Mouse (Mus musculus) right cerebral cortex, adult 18-20 months (tissue): ENCODE data around the gene Fshr.
"Not testable (repeated sequence)": the region's sequence is repeated elsewhere in the genome, so short reads cannot be mapped to it uniquely, and the experiment has no call there.

Experiments
- DNase-seq: peaks from one replicate; pipeline ENCODE4 v3.0.0; 2022; ENCODE audit warnings: mixed read lengths

Fshr gene

DNA sequence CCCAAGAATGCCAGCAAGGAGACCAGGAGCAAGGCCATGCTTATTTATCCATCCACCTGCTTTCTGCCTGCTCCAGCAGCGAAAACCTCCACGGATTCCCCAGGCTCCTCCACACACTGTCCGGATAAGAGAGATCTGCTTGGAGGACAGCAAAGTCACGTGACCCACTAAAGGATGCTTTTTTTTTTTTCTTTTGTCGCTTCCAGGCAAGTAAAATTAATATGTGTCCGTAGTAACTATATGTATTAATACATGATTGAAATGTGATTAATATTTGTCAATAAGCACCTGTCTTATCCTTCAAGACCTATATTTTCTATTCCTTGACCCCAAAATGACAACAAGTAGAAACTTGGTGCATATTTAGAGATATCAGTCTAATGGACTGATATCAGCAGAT lies at the start of gene Fshr:
TSS of gene Fshr (minus strand) at position 101 of the 400 bp plus-strand sequence.
- no peak for DNase-seq

DNA sequence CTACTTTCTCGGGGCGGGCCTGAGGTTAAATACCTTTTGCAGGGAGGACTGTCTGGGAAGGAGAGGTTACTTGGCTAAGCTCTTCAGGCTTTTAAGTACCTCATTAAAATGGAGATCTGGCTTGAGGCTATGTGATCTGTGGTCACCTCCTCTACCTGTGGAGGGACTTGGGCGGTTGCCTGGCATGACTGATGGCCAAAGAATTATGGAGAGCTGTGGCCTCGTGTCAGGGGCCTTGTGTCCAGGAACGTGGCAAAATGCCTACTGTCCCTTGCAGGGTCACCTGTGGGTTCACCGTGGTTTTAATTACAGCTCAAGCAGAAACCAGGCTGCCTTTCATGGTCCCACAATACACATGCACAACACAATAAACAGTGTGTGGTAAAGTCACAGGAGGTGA lies 1.7 kb upstream of the Fshr start:
- DNase-seq = no peak

DNA sequence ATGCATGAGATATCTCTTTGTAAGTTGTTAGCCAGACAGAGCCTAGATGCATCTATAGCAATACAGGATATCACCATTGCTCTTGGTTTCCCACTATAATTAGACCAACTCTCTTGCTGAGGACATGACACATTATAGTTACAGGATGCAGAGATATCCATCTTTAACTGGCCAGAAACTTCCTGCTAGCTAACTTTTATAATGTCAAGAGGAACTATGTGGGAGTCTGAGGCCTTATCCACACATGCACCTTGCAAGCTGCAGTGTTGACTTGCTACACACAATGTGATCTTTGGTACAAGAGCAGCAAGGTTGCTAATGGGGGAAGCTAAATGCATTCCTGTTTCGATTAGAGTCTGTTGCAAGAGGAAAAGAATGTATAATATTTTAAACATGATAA lies 26.9 kb downstream of the Fshr start:
- no peak for DNase-seq

DNA sequence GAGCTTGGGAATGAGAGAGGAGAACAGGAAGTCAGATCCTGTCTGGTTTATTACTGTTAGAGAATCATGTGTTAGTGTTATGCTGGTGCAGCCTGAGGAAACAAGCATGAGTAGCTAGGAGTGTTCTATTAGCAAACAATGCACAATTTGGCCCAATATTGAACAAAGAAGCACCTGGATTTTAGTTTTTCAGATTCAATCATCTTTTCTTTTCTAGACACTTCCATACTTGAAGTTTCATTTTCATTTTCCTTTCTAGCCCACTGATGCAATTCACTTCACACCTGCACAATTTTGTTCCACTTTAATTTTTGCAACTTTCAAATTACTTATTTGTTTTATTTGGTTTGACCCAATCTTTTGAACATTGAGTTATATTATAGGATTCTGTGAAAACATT lies 35.7 kb downstream of the Fshr start:
- DNase-seq = no peak

DNA sequence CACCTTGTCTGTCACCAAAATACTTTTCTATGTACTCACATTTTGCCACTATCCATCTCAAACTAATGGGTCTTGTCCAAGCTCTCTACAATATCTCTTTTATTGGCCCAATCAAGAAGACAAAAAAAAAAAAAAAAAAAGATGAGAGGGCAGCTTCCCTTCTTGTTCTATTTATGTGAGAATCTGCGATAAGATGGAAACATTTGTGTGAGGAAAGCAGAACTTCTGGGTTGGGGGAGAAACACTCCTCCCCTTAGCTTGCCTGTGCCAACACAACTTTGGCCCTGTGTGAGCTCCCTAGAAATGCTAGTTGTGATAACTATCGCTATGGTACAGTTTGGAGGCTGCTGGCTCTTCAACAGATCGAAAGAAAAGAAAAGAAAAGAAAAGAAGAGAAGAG lies 38.0 kb downstream of the Fshr start:
- no peak for DNase-seq

DNA sequence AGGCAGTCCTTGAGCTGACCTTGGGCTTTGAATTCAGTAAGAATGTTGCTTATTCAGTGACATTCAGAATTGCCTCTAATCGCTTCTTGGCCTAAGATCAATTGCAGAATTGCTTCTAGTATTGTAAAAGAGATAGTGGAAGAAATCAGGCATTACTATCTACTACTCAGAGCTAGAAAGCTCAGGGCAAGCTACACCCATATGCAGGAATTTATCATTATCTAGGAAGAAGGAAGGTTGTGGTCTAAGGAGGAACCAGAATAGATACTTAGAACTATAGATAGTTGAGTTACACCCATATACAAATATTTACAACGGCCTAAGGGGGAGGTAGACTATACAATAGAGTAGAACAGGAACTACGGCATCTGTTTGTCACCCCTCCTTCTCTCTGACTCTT lies 41.1 kb downstream of the Fshr start:
- not testable (repeated sequence) for DNase-seq

DNA sequence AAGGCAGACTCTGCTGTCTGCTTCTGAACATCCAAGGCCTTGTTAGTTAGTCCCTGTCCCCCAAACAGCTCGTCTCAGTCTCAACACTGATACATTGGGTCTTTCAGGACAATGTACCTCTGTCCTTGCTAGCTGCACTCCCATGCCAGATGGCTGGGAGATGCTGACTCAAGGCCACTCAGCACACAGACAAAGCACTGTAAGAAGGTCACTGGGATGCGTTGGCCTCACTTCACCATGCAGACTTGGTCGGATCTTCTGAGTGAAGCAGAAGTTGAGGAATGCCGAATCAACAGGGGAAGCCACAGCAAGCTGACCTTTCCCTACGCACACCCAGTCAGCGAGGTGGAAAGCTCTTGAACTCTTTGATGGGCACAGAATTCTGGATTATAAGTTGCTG lies 55.7 kb downstream of the Fshr start:
- no peak for DNase-seq

DNA sequence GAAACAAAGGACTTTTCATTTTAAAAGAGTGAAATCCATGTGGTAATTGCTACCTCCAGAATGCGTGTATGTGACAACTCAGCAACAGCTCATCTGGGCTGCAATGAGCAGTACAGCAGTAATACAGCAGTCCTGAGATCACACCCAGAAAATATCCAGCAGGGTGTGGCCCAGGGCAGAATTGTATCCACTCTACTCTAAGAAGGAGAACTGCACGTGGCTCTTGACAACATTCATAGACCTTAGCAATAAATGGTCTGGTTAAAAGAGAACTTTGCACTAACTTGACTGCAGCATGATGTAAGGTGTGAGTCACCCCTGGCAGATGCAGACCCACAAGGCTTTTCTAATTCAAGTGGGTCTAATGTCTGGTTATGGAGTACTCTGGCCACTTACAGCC lies 80.5 kb downstream of the Fshr start:
- DNase-seq = no peak

DNA sequence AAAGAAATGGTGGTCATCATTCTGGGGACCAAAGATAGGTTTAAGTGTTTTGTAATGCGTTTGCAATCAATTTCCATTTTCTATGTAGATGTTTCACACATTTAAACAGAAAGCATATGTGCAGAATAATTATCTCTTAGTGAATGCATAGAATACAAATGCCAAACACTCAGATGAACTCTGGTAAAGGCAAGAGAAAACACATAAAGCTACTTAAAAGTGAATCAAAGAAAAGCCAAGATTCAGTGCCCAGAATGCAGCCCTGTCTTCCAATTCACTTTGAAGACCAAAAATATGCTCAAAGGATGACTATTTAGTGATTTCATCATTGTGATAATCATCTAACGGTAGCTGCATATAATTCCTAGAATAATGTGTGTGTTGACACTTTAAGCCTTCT lies 81.2 kb downstream of the Fshr start:
- DNase-seq = no peak

DNA sequence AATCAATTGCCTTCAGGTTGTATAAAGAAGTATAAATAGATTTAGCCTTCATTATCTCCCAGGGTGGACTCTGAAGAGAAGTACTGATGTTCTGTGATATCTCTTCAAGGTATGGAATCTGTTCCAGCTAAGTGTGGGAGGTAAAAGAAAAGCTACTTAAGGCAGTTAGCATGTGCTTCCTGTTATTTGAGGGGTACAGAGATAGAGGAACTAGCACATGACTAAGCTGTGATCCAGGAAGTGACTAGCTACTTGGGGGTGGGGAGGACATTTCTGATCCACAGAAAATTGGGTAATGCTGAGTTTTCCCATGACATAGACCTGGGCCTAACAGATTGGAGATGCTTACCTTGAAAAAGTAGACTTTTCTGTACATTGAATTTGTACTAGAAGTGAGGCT lies 86.5 kb downstream of the Fshr start:
- no peak for DNase-seq

DNA sequence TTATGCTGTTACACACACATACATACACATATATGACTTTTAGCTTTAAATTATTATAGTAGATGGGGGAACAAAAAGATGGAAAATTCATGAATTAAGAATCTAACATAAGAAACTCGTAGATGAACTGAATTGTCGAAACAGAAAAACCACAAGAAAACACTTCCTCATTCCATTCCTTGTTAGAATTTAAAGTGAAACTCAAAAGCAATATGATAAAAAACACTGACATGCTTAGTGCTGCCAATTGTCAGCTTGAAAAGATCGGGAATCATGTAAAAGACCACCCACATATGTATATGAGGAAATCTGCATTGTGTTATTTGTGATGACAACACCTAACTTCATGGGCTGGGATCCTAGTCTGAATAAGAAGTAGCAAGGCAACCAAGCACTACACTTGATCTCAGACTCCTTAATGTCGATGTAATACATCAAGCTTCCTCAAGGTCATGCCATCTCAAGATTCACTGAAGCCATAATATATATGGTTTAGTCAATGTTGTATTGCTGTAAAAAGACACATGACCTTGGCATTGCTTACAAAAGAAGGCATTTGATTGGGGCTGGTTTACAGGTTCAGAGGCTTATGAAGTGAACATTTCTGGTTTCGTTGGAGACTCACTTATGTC lies 99.6 kb downstream of the Fshr start:
- no peak for DNase-seq

DNA sequence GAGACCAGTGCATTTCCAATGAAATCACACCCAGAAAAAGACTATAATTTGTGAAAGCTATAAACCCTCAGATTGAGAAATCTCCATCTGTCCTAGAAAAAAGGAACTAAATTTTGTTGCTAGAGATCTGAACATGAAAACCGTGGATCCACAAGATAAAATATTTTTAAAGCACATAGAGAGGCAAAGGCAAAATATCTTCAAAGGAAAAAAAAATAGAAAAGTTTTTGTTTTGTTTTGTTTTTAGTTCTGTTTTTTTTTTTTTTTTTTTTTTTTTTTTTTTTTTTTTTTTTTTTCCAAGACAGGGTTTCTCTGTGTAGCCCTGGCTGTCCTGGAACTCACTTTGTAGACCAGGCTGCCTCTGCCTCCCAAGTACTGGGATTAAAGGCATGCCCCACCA lies 100.7 kb downstream of the Fshr start:
- not testable (repeated sequence) for DNase-seq

DNA sequence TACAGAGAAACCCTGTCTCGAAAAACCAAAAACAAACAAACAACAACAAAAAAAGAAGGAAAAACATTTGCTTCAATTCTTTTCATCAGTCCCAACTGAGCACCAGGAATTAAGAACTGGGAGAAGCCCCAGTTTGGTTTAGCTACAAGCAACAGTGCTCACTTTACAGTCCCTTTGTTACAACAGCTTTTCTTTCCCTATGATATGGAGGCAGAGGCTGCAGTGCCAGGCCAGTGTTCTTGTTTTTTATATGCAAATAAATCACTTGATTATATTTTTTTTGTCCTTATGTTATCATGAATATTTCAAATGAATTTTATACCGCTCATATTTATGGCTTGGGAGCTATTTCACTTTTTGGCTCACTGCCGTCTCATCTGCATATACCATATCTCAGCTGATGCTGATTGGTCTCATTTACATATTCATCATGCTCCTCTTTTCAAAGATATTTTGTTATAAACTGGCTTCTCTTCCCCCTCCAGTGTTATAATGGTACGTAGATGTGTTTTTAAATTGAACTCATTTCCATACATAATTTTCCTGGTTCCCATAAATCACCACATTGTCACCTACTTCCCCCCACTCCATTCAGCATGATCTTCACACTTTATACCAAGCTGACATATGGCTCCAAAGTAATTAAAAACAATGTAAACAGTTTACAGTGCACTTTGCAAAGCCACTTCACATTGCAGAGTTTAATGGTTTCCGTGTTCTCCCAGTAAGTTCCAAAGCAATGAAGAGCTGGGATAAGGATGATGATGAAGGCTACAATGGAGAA lies 110.6 kb downstream of the Fshr start:
- no peak for DNase-seq

DNA sequence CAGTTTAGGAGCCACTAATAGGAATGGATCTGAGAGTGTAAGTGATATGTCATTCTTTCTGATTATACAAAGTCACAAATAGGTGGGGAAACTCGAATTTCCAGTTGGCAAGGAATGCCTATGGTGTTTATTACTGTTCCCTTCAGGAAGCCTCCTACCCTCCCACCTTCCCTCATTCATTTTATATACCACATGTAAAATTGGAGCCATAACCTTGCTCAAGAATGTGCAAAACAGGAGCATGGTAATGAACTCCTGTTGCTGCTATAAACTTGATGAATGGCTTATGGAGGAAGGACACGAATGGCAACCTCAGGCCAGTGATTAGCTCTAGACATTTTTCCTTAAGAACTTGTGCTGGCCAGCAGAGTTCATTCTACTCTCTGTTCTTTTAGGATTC lies 117.6 kb downstream of the Fshr start:
- no peak for DNase-seq

DNA sequence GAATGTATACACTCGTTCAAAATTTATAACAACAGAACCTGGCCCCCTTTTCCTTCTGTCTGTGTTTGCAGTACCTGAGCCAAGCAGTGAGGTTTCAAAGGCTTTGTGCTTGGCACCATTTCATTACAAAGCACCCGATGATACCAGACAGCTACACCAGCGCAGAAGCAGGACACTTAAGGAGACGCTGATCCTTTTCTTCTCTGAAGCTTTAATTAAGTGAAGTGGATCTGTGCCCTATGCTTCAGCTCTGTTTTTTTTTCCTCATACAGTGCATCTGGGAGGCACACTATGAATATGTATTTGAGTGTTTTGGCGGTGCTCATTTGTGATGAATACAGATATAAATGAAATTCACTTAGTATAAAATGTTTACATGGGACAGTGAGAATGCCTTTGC lies 120.8 kb downstream of the Fshr start:
- DNase-seq = no peak

DNA sequence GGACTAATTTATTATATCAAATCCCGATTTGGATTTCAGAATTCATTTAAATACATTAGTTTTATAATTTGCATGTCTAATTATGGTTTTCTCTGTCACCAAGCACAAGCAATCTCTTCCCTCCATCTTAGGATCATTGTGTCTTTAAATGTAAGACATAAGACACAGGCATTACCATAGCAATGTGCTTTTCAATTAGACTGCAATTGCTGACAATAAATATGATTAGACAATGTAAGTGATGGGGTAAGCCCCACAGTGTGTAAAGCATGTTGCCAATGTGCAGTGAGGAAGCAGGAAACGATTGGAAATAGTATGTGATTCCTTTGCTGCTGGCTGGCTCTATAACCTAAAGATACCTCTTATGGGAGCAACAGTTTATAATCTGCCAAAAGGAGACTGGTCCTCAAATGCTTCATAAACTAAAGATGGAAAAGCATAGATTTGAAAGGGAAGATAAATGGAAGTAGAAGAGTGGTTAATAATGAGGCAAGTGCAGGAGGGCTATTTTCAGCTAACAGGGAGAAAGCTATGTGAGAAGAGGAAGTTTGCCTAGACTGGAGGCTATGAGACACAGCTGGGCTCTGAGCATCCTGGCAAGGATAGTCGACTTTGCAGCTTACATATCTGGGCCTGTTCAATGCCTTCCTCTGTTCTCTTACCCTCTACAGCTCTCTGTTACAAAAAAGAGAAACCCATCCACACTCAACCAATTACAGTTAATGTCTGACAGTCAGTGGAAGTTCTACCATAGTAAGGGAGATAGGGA lies 136.0 kb downstream of the Fshr start:
- DNase-seq = no peak

DNA sequence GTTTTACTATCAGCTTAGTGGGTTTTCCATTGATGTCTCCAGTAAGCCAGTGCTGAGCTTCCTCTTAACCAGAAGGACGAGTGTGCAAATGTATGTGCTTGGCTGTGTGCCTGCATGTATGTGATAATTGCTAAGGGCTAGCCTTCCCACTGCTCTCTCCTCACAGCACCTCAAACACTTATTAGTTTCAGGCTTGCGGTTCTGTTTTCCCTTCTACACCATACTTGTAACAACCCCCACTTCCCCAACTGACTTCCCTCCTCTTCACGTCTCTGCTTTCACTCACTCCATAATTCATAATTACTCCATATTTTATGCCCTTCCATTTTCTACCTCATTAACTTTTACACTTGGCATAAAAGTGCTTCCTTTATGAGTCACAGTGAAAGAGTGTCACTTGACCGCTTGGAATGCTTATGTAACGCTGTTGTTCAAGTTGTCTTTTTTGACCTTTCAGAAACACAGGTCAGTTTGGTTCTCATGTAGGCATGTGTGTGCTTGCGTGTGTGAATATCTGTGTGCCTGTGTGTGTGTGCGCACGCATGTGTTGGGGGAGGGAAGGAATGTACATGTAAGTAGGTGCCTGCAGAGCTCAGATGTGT lies 138.0 kb downstream of the Fshr start:
- no peak for DNase-seq

DNA sequence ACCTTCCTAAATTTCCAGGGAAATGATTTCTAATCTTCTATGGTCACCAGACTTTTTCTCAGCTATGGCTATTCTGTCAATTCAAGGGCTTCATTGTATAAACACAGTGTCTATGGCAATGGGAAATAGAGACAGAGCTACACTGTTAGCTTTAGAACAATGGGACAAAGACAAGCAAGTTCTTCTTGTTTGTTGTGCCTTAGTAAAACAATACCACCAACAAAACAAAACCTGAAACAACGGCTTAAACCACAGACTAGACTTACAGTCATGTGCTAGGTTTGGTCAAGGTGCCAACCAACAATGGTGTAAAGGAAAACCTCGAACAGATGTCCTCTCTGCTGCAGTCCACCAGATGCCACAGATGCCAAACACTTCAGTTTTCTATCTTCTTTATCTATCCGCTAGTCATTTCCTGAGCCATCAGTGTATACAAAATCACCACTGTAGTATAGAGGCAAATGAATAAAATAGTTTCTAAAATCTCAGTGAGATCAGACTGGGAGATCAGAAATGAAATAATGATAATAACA lies 149.4 kb downstream of the Fshr start:
- no peak for DNase-seq

DNA sequence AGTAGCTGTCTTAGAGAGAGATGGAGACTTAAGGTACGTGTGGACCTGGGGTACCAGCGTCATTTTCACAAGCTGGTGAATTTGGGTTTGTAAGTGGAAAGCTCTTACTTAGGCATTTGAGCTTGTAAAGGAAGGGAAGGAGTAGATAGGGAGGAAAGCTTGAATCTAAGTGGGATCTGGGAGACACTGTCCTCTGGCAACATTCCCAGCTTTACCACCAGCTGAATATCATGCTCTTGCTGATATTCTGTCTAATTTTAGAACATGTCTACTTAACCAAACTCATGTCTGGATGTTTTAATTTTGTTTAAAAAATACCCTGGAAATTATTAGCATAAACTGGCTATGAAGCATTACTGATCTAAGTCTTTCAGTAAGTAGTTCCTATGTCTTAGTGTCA lies 151.4 kb downstream of the Fshr start:
- DNase-seq = no peak

DNA sequence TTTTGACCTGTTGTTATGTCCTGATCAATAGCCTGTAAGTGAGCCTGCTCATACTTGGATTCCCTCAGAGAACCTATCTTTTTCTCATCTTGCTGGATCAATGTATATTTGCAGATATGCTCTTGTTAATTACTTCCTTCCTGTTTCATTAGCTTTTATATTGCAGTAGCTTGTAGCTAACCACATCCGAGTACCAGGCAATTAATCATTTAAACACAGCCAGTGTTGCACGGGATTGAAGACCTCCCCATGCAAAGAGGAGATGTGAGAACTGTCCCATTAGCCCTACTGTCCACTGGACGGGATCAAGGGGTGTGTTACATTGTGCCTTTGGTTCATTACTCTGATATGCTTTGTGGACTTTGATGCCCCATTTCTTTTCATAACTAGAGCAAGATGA lies 154.5 kb downstream of the Fshr start:
- DNase-seq = no peak

DNA sequence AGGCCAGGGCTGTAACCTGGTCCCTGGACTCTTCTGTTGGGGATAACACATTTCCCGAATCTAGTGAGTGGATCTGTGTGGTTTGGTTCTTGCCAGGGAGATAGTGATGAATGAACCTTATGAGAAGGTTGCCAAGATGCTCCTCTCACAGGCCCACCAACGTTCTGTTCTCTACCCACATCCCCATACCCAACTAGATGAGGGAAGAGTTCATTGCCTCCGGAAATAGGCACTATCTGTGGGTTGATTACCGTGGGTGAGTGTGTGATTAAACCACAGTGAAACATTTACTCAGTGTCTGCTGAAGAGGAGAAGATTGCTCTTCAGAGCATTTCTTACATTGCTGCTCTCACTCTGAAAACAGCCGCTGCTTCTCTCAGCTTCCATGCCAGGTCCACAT lies 163.8 kb downstream of the Fshr start:
- peak; percentile 57 for DNase-seq

DNA sequence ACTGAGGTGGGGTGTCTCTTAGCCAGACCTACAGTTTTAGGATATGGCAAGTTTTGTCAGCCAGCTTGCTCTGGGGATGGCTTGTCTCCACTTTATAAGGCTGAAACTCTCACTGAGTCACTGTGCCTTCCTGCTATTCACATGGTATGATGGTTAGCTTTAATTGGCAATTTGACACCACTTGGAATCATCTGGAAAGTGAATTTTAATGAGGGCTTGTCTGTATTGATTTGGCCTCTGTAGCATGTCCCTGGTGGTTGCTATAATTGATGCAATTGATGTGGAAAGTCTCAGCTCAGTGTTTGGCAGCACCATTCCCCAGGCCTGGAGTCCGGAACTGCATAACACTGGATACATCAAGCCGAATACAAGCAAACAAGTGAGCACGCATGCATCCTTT lies 164.4 kb downstream of the Fshr start:
- DNase-seq = no peak

DNA sequence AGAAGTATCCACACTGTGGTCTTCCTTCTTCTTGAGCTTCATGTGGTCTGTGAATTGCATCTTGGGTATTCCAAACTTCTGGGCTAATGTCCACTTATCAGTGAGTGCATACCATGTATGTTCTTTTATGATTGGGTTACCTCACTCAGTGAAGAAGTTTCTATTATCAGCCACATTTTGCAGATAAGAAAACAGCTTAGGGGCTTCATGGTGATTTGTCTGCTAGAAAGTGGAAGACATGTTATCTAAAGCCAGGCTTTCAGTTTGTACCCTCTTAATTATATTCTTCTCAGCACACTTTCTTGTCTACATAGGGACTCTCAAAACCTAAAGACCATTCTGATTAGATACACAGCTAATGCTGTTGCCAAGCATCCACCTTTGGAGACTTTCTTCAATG lies 165.8 kb downstream of the Fshr start:
- no peak for DNase-seq
